Mouse (Mus musculus): ENCODE data around the gene Rfx8.

DNA sequence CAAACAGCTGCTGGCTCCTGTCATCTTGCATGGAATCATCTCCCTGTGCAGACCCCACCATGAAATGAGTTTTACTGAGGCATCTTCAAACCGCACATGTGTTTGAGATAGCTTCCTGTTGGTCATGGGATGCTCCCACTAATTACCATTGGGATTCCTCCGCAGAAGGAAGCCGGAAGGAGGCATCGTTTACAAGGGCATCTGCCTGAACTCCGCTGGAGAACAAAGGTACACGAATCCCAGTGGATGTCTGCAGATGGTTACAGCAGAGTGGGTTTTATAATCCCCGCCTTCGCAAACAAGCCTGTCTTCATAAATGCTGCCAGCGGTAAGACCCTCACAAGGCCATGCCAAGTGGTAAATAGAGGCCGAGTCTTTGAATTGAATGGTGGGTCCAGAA is 11.3 kb upstream of the Rfx8 start:
- no peak for TF ChIP-seq EP300 (IDR thresholded peaks at IDR 0.05; ENCODE audit: low read depth)
- no peak for TF ChIP-seq CTCF (IDR thresholded peaks at IDR 0.05; ENCODE audit: low read depth)
